Mouse (Mus musculus) spleen, adult 12 weeks (tissue): ENCODE measurements around the gene Zmynd8.

Source experiments
- DNase-seq: peaks from one replicate; pipeline ENCODE4 v3.0.0; 2022; ENCODE audit warnings: low spot score

Zmynd8 gene

GRCm38 (mm10) chr2:165857841-165858426 lies 40.9 kb downstream of the Zmynd8 start:
- DNase-seq, result no peak

GRCm38 (mm10) chr2:165857395-165857831 lies 41.4 kb downstream of the Zmynd8 start:
- no peak for DNase-seq

- DNase-seq, result no peak
These were observed 42.1 kb downstream of the Zmynd8 start for GRCm38 (mm10) chr2:165856611-165857200.

- DNase-seq, result no peak
These were observed 43.0 kb downstream of the Zmynd8 start for GRCm38 (mm10) chr2:165855641-165856301.

- DNase-seq, result no peak
These were observed 44.4 kb downstream of the Zmynd8 start for GRCm38 (mm10) chr2:165854207-165854968.

- no peak for DNase-seq
These were observed 45.8 kb downstream of the Zmynd8 start for GRCm38 (mm10) chr2:165852896-165853633.

GRCm38 (mm10) chr2:165852453-165852852 lies 46.4 kb downstream of the Zmynd8 start:
- DNase-seq, result no peak

- DNase-seq, result no peak
These were observed 46.9 kb downstream of the Zmynd8 start for GRCm38 (mm10) chr2:165851811-165852415.

GRCm38 (mm10) chr2:165850826-165851225 lies 48.0 kb downstream of the Zmynd8 start:
- no peak for DNase-seq

- DNase-seq, result no peak
These were observed 49.7 kb downstream of the Zmynd8 start for GRCm38 (mm10) chr2:165849129-165849528.

- DNase-seq, result no peak
These were observed 52.0 kb downstream of the Zmynd8 start for GRCm38 (mm10) chr2:165846787-165847186.

GRCm38 (mm10) chr2:165845490-165845889 lies 53.3 kb downstream of the Zmynd8 start:
- no peak for DNase-seq

GRCm38 (mm10) chr2:165843350-165843749 lies 55.5 kb downstream of the Zmynd8 start:
- no peak for DNase-seq

GRCm38 (mm10) chr2:165842241-165842640 lies 56.6 kb downstream of the Zmynd8 start:
- DNase-seq, result no peak

GRCm38 (mm10) chr2:165841805-165842204 lies 57.0 kb downstream of the Zmynd8 start:
- no peak for DNase-seq

- no peak for DNase-seq
These were observed 58.0 kb downstream of the Zmynd8 start for GRCm38 (mm10) chr2:165840852-165841251.

GRCm38 (mm10) chr2:165839317-165839652 lies 59.5 kb downstream of the Zmynd8 start:
- no peak for DNase-seq

GRCm38 (mm10) chr2:165838606-165839316 lies 60.1 kb downstream of the Zmynd8 start:
- no peak for DNase-seq

GRCm38 (mm10) chr2:165834601-165835000 lies 64.2 kb downstream of the Zmynd8 start:
- no peak for DNase-seq

- no peak for DNase-seq
These were observed 65.3 kb downstream of the Zmynd8 start for GRCm38 (mm10) chr2:165833468-165833867.

- no peak for DNase-seq
These were observed 66.1 kb downstream of the Zmynd8 start for GRCm38 (mm10) chr2:165832720-165833119.
